Mouse (Mus musculus) mature B cell (primary cell): ENCODE results near the gene Ifng.
"Not testable (repeated sequence)": the region's sequence is repeated elsewhere in the genome, so short reads cannot be mapped to it uniquely, and the experiment has no call there.

ENCODE experiments used
- in situ Hi-C: fragments of 300-500 bp; cut with MboI; formaldehyde crosslinking; loops from 2 replicates; pipeline ENCODE4 v1.14.3; 2019

Gene Ifng

DNA sequence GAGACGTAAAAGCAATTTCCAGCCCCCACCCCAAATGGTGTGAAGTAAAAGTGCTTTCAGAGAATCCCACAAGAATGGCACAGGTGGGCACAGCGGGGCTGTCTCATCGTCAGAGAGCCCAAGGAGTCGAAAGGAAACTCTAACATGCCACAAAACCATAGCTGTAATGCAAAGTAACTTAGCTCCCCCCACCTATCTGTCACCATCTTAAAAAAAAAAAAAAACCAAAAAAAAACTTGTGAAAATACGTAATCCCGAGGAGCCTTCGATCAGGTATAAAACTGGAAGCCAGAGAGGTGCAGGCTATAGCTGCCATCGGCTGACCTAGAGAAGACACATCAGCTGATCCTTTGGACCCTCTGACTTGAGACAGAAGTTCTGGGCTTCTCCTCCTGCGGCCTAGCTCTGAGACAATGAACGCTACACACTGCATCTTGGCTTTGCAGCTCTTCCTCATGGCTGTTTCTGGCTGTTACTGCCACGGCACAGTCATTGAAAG lies at the start of gene Ifng:
Gene Ifng, plus strand, starts transcription at position 305 of the 499 bp plus-strand sequence.
- in situ Hi-C loops = no loop called here

DNA sequence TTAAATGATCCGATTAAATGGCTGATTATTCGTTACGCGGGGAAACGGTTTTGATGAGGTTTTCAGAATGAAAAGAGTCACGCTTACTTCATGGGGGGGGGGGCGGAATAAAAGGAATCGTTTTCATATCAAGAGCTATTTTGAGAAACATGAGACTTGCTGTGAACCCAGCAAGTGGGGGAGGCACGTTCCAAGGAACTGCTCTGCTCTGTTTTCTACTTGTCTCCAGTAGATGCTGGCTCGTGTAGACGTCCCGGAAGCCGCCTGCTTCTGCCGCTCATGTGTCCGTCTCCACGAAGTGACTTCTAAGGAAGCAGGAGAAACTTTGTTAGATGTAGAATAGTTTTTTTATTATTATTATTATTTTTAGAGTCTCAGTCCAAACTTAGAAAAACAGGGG lies 40.9 kb upstream of the Ifng start:
- in situ Hi-C loops = loop anchor here (25.0 kb wide), 1 partner anchor 238 kb away; no protein-coding TSS in a partner anchor

DNA sequence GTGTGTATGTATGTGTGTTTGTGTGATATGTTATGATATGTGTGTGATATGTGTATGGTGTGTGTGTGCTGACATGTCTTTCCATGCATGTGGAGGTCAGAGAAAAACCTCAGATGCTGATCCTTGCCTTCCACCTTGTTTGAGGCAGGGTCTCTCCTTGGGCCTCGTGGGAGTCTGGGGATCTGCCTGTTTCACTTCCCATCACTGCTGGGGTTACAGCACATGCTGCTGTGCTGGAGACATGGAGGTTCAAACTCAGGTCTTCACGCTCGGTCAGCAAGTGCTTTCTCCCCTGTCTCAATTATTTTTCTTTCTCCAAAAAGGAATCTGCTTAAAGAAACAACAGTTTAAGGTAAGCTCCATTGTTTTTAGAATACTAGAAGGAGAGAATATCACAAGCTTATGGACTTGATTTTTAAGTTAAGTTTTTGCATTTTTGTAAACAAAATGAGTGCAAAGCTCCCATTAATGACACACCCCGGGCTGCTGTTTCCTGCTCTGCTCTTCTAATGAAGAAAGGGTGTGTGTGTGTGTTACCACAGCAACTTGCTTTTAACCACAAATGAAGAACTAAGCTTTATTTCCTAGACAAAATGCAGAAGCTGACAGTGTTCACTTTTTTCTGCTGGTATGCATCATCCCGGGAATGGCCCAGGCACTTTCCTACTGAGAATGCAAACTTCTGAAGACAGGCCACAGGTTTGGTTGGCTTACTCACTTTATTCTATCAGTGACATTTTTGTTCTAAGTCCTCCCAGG lies 34.2 kb upstream of the Ifng start:
- in situ Hi-C loops = no loop called here

DNA sequence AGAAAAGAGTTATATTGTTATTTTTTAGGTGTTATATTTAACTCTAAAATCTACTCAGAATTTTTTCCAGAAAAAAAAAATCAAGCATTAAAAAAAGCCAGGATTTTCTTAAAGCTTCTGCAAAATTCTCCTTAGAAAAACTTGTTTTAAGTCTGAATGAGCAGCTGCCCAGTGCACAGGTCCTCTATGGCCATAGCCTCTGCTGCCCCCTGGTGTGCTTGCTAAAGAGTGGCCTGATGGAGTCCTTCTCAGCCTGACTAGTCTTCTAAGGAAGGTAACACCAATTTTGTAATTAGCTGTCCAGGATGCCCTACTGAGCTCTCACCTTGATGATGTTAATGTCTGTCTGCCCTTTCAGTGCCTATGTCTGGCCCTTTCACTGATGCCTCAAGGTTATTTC lies 29.5 kb upstream of the Ifng start:
- in situ Hi-C loops = no loop called here

DNA sequence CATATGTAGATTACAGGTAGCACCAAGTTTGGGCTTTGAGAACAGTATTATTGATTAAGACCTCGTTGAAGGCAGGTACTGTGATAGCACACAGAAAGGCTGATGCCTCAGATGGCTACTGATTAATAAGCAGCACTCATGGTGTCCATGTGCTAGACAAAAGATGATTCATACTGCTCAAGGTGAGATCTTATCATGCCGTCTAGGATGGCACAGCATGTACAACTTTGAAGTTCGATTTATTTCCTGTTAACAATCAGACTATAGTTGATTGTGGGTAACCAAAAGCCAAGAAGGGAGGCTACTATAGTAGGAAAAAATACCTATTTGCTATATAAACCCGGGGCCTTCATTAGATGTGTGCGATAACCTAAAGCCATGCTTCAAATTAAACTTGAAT lies 28.1 kb upstream of the Ifng start:
- in situ Hi-C loops = no loop called here

DNA sequence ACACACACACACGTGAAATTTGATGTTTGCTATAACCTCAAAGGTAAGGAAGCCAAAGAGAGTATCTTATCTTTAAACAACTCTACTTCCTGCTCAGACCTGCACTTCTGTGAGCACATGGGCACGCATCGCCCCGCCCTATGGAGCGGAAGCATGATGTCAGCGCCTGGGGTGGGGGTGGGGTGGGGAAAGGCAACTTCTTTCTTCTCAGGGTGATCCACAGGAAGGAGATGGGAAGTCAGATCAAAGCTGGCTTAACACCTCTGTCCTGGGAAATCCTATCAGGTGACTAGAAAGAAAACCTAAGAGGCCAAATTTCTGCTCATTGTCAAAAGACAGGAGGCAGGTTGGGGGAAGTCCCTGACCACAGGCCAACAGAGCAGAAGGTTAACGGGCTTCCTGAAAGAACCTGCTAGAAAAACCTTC lies 21.8 kb upstream of the Ifng start:
- in situ Hi-C loops = no loop called here

DNA sequence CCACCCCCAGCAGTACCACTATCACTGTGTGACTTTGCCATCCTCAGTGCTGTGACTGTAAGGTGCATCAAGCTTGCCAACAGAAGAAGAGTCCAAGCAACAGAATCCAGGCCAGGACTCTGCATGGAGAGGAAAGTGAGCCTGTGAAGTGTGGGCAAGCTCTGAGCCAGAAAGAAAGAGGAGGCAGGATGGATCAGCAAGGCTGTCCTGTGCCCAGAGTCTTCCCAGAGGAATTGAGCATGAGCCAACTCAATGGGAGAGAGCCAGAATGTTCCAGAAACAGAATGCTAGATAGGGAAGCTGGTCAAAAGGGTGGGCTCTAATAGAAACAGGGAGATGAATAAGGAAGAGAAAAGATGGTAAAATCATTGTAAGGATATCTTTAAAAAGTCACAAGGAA lies 19.9 kb upstream of the Ifng start:
- in situ Hi-C loops = no loop called here

DNA sequence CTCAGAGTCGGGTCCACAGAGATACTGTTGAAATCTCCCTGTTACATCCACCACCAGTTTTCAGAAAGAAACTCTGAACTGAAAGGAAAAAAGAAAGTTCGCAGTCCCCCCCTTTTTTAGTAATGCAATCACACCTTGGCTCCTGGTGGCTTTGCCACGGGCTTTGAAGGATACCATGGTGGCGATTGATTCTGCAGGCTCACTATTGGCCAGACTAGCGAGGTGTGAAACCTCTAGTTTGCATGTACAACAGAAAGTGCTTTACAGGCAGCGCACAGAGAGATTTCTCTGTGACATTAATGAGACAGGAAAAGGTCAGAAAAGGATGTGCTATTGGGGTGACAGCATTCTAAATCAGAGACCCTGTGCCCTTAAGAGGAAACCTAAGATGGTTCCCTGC lies 5.3 kb upstream of the Ifng start:
- in situ Hi-C loops = no loop called here

DNA sequence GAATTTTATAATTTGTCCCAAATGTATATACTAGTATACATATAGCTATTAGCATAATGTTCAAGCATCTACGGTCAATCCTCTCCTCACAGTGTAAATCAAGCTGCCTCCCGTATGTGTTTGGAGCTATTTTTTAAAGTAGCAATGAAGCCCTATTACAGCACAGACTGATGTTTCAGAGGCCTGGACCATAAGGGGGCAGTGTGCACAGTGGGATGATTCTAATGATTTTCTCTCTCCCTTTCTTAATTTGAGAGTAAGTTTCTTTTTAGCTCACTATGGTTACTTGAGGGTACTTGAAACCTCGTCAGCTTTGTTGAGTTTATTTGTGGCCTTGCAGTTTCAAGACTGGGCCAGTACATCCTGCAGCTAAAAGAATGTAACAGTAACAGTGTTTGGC lies 1.1 kb downstream of the Ifng start:
- in situ Hi-C loops = no loop called here

DNA sequence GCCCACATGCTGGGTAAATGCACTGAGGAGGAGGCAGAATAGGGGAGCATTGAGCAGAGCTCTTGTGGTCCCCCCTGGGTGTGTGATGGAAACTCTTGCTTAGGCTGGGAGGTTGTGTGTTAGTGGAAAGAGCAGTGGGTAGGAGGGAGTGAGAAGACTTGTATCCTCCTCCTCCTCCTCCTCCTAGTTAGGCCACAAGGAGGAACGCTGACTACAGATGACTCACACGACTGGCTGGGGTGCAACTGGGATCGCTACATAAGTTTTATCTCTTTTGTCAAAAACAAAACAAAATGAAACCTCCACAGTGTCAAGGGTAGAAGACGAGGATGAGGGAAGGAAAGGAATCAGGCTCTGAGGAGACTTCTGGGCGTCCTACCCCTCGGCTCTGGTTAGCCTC lies 2.2 kb downstream of the Ifng start:
- in situ Hi-C loops = no loop called here

DNA sequence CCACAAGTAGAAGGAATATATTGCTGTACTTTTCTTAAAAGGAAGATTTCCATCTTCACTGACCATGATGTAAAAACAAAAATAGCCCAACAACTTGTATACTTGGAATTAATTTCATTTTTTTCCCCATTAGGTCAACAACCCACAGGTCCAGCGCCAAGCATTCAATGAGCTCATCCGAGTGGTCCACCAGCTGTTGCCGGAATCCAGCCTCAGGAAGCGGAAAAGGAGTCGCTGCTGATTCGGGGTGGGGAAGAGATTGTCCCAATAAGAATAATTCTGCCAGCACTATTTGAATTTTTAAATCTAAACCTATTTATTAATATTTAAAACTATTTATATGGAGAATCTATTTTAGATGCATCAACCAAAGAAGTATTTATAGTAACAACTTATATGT lies 4.2 kb downstream of the Ifng start:
- in situ Hi-C loops = no loop called here

DNA sequence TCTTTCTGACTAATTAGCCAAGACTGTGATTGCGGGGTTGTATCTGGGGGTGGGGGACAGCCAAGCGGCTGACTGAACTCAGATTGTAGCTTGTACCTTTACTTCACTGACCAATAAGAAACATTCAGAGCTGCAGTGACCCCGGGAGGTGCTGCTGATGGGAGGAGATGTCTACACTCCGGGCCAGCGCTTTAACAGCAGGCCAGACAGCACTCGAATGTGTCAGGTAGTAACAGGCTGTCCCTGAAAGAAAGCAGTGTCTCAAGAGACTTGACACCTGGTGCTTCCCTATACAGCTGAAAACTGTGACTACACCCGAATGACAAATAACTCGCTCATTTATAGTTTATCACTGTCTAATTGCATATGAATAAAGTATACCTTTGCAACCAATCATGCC lies 4.7 kb downstream of the Ifng start:
- in situ Hi-C loops = no loop called here

DNA sequence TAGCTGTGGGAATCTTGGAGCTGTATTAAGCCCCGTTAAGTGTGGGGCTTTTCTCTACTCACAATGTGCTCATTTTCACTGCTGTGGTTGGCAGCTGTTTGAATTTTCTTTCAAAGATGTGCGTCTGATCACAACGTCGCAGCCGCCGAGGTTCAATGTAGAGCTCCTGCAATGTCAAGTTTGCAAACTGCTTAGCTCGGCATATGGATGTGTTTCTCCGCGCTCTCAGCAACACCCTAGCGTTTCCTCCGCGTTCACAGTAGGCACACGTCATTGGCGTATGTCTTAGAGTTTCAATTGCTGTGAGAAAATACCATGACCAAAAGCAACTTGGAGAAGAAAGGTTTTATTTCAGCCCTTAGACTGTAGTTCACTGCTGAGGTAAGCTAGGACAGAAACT lies 5.1 kb downstream of the Ifng start:
- in situ Hi-C loops = no loop called here

DNA sequence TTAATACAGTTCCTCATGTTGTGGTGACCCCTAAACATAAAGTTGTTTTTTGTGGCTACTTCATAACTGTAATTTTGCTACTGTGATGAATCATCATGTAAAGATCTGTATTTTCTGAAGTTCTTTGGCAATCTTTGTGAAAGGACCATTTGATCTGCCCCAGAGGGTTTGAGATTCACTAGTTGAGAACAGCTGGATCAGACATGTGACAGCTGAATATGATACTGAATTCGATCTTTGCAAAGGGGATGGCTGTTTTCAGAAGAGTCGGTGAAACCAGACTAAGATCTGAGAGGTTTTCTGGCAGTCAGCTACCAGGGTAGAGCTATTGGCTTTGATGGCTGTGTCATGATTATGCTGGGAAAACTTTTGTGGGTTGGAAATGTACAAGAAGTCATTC lies 10.9 kb downstream of the Ifng start:
- in situ Hi-C loops = no loop called here

DNA sequence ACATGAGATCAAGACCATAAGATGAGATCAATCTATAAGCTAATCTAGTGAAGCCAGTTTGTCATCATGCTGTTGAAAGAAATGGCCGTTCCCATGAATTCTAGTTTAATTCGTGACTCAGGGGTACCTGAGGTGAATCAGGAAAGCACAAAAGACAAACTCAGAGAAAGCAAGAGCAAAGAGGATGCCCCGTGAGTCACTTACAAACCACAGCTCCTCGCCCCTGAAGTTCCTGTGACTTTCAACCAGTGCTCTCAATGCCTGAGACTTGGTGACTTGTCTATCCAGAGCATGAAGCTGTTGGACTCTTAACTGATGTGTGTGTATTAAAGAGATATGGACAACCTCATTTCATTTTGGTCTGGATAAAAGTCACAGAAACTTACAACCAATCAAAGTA lies 17.9 kb downstream of the Ifng start:
- in situ Hi-C loops = no loop called here

DNA sequence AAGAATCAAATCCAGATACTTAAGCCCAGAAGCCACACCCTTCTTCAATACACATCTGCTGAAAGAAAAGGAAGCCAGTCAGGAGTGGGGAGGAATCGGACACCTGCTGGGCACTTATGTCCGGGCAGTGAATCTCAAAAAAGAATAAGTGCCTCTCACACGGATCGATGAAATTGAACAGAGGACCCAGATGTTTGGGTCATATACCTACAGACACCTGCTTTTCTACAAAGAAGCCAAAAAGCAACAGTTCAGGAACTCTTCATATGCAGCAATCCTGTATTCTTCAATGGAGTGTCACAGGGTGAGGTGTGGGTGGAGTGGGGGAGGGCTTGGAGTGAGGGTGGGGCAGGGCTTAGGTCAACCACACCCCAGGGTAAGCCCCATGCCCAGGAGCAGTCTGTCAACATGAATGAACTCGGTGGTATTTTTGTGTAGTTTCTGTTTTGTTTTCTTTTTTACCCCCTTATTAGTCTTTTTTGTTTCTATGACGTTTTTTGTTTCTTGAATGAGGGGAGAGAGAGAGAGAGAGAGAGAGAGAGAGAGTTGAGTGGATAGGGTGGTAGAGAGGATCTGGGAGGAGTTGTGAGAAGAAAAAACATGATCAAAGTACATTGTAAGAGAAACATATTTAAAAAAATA lies 20.4 kb downstream of the Ifng start:
- in situ Hi-C loops = no loop called here

DNA sequence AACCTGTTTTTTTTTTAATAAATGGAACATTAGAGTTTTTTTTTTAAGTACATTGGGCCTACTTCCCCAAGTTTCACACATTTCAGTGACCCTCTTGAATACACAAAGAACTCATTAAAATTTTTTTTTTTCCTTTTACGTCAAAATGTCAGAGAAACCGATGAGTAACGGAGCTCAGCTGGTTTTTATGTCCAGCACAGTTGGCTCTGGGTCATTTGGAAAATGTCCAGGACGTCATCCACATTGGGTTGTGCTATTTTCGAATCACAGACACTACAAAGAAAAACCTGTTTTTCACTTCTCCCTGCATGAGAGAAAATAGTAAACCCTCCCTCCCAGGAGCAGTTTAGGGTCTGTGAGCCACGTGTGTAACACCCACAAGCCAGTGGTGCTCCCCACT lies 25.6 kb downstream of the Ifng start:
- in situ Hi-C loops = no loop called here

DNA sequence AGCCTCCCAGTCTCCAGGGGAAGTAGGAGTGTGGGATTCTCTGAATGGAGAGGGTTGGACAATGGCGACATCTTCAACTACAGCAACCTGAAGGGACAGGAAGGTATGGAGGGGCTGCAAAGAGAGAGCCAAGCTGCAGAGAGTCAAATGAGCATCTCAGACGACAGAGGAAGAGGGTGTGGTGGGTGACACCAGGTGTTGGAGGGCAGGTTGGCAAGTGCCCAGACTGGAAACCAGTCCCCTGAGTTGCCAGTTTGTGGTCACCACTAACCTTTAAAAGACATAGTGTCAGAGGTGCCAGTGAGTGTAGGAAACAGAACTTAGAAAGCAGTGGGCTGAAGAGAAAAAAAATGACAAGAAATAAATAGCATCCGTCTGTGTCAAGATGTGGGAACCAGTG lies 28.2 kb downstream of the Ifng start:
- in situ Hi-C loops = no loop called here

DNA sequence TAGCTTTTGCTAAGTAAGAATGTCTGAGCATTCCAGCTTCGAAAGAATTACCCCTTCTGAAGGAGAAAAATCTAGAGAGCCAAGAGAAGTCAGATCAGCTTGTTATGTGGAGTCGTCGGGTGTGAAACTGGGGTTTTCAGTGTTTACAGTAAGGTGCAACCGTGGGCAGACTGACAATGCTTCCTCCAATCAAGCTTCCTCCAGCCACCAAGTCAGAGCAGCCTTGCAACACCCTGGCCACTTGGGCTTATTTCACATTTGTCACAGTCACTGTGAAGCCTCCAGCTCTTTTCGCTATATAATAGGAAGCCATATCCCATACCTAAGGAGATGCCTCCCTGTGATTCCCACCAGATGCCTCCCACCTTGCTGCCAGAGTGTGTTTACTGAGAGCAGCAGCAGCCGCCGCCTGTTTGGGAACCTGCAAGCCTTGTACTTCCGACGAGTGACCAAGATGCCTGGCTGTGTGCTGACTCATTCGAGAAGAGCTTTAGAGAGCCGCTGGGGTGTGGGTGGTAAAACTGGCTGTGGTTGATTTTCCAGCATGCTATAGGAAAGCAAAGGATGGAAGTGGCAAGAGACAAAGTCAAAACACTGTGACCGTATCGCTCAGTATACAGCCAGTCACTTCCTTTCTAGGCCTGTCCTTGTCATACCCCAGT lies 29.6 kb downstream of the Ifng start:
- in situ Hi-C loops = no loop called here

DNA sequence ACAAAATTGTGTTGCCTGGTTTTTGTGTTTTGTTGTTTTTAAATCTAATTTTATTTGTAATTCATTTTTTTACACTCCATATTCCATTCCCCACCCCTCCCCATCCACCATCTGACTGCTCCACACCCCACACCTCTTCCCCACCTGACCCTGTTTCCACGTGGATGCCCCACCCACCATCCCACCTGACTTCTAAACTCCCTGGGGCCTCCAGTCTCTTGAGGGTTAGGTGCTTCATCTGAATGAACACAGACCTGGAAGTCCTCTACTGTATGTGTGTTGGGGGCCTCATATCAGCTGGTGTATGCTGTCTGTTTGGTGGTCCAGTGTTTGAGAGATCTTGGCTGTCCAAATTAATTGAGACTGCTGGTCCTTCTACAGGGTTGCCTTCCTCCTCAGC lies 32.0 kb downstream of the Ifng start:
- in situ Hi-C loops = not testable (repeated sequence)

DNA sequence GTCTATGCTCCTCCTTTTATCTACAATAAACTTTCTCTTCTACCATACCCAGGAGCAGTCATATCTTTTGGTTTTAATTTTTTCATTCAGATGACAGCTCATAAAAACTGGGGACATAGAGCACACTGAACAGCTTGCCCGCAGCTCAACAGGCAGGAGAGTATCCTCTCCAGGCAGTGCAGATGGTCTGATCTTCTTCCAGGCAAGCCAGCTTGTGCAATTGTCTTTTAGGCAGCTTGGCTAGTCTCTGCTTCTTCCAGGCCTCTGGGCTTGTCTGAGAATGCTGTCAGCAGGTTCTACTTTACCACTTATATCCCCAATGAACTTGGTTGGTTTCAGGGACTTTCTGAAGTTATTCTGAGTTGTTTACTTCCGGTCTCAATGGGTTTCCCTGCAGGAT lies 35.9 kb downstream of the Ifng start:
- in situ Hi-C loops = no loop called here

DNA sequence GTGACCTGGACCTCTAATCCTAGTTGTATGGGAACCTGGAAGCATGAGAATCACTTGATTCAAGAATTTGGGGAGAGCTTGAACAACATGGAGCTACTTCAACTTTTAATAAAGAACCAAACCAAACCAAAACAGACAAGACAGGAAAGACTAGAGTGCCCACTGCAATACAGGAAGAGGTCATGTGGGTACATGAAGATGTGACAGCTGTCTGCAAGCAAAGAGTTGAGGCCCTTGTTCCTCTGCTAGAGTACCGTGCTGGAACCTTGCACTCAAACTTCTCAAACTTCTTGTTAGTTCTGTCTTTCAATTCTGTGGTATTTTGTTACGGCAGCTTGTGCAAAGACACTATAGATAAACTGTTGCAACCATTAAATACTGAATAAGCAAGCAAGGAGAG lies 36.5 kb downstream of the Ifng start:
- in situ Hi-C loops = no loop called here

DNA sequence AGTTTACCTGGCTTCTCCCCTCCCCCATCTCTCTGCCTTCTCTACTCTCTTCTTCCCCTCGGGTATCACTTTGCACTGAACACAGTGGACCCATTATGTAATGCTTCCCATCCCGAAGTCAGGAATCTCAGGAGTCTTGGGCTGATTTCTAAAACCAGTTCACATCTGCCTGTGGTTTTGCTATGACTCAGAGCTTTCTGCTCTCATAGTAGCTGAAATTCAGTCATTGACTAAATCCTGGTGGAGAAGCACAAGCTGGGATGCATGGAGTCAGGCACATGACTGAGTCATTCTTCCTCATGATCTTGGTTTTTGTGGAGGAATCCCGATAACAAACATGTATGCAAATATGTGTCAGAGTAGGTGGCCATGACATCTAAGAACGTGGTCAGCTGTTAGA lies 38.4 kb downstream of the Ifng start:
- in situ Hi-C loops = no loop called here
